Mouse (Mus musculus) embryonic facial prominence, embryonic 14.5 days (tissue): Measurements from ENCODE around the gene Synj2. TPM values are rescaled to one million over a fixed set of nuclear protein-coding genes. Genes with fewer than 3 reads are reported as not detected.

Source experiments
- ATAC-seq: fragments of 200-750 bp; cut with Nextera tagmentation; 2 replicates; pipeline ENCODE4 v1.8.0; 2017; ENCODE audit warnings: low read depth, moderate number of reproducible peaks, moderate TSS enrichment
- DNase-seq: peaks from one replicate; pipeline ENCODE4 v3.0.0-alpha.2; 2015; ENCODE audit warnings: low spot score
- H3K27ac ChIP-seq: fragments of 300-500 bp; sonication (generic); replicated peaks from 2 replicates; pipeline ENCODE4 v1.5.1; 2014; ENCODE audit warnings: low read depth, mild to moderate bottlenecking, low read length, moderate library complexity
- H3K27me3 ChIP-seq: fragments of 300-500 bp; sonication (generic); replicated peaks from 2 replicates; pipeline ENCODE4 v1.6.1; 2014; ENCODE audit warnings: low read length; ENCODE audit not compliant: control insufficient read depth, insufficient read depth
- H3K36me3 ChIP-seq: fragments of 300-500 bp; sonication (generic); 2 replicates; pipeline ENCODE4 v1.6.1; 2014; ENCODE audit warnings: low read length, mixed read lengths; ENCODE audit not compliant: control insufficient read depth, insufficient read depth
- H3K4me1 ChIP-seq: fragments of 300-500 bp; sonication (generic); 2 replicates; pipeline ENCODE4 v1.6.1; 2014; ENCODE audit warnings: antibody characterized with exemption, low read length; ENCODE audit not compliant: control insufficient read depth, insufficient read depth
- H3K4me2 ChIP-seq: fragments of 300-500 bp; sonication (generic); 2 replicates; pipeline ENCODE4 v1.6.1; 2014; ENCODE audit warnings: low read depth, mild to moderate bottlenecking, low read length, moderate library complexity, mixed read lengths
- H3K4me3 ChIP-seq: fragments of 300-500 bp; sonication (generic); 2 replicates; pipeline ENCODE4 v1.5.1; 2014; ENCODE audit warnings: low read depth, mild to moderate bottlenecking, low read length
- H3K9ac ChIP-seq: fragments of 300-500 bp; sonication (generic); 2 replicates; pipeline ENCODE4 v1.6.1; 2014; ENCODE audit warnings: low read depth, mild to moderate bottlenecking, low read length, moderate library complexity, mixed read lengths
- H3K9me3 ChIP-seq: fragments of 300-500 bp; sonication (generic); 2 replicates; pipeline ENCODE4 v1.6.1; 2016; ENCODE audit warnings: low read length; ENCODE audit not compliant: control insufficient read depth
- WGBS: fragments of 180-500 bp; shearing (Covaris S2); extraction: QIAGEN DNeasy Blood & Tissue Kit; methylation state at CpG from one replicate; pipeline ENCODE4 v1.1.7; 2014; 5-methylcytosine and 5-hydroxymethylcytosine counted together
- polyA plus RNA-seq: library from polyadenylated mRNA; unstranded; fragments of >200 nt; fragmentation: Nextera tagmentation; extraction: Ambion mirVana; gene quantifications from 2 replicates; pipeline ENCODE4 v1.2.1, GENCODE M21; 2014

Gene Synj2
- polyA plus RNA-seq, 1 experiment from 2014 or later, result 4.7 TPM

GRCm38 (mm10) chr17:6005246-6005637 lies 64.2 kb downstream of the Synj2 start:
- WGBS, result 19% methylated on average over 6 of the region's 14 CpGs
- no peak overlapping the region for H3K9ac ChIP-seq

GRCm38 (mm10) chr17:6005638-6006471 lies 64.8 kb downstream of the Synj2 start:
- Histone ChIP-seq H3K27ac (peak overlapping the region; percentile 89), H3K4me2 (peak overlapping the region; percentile 38), H3K9me3 (no peaks in the 10 kb centered on the region), H3K4me1 (peaks cover 18% of the 10 kb centered on the region), H3K27me3 (no peaks in the 10 kb centered on the region), H3K36me3 (0 out of 2 replicates have a peak, but pooled peaks cover 3% of the 10 kb centered on the region), H3K9ac (peak overlapping the region; percentile 21), H3K4me3 (no peak overlapping the region)
- 16% methylated on average over 14 of the region's 14 CpGs for WGBS
- peak; percentile 97 for DNase-seq
- ATAC-seq, result peak; percentile 78

More at GRCm38 (mm10) chr17:6005246-6005637, 64.2 kb downstream of the Synj2 start:
- peak overlapping the region; percentile 32 for H3K4me2 ChIP-seq
- DNase-seq, result peak; percentile 36
- H3K9me3 ChIP-seq, result no peaks in the 10 kb centered on the region
- peak overlapping the region; percentile 89 for H3K27ac ChIP-seq
- no peaks in the 10 kb centered on the region for H3K27me3 ChIP-seq
- no peaks in the 10 kb centered on the region for H3K36me3 ChIP-seq
- H3K4me3 ChIP-seq, result no peak overlapping the region
- peak; percentile 84 for ATAC-seq
- H3K4me1 ChIP-seq, result peaks cover 18% of the 10 kb centered on the region

- 86% methylated on average over 5 of the region's 5 CpGs for WGBS
- H3K9me3 ChIP-seq, result no peaks in the 10 kb centered on the region
- H3K4me3 ChIP-seq, result no peak overlapping the region
These were observed 66.2 kb downstream of the Synj2 start for GRCm38 (mm10) chr17:6007101-6007780.

GRCm38 (mm10) chr17:6007902-6008301 lies 66.8 kb downstream of the Synj2 start:
- H3K27ac ChIP-seq, result no peak overlapping the region
- no peak overlapping the region for H3K9ac ChIP-seq
- 0 out of 2 replicates have a peak, but pooled peaks cover 5% of the 10 kb centered on the region for H3K36me3 ChIP-seq
- H3K4me2 ChIP-seq, result no peak overlapping the region
- no peak for ATAC-seq
- H3K4me1 ChIP-seq, result peaks cover 18% of the 10 kb centered on the region
- no peaks in the 10 kb centered on the region for H3K9me3 ChIP-seq
- WGBS, result 79% methylated on average over 9 of the region's 9 CpGs
- H3K27me3 ChIP-seq, result no peaks in the 10 kb centered on the region
- DNase-seq, result no peak
- no peak overlapping the region for H3K4me3 ChIP-seq

More at GRCm38 (mm10) chr17:6007101-6007780, 66.2 kb downstream of the Synj2 start:
- Histone ChIP-seq H3K36me3 (0 out of 2 replicates have a peak, but pooled peaks cover 5% of the 10 kb centered on the region), H3K4me2 (no peak overlapping the region), H3K9ac (no peak overlapping the region), H3K27ac (peak overlapping the region; percentile 28; the same call in 1 of the 2 replicates), H3K27me3 (no peaks in the 10 kb centered on the region), H3K4me1 (peaks cover 18% of the 10 kb centered on the region)
- ATAC-seq (no peak), DNase-seq (no peak)

- Histone ChIP-seq H3K27me3 (no peaks in the 10 kb centered on the region), H3K4me2 (no peak overlapping the region), H3K9me3 (no peaks in the 10 kb centered on the region), H3K4me1 (peaks cover 18% of the 10 kb centered on the region), H3K36me3 (0 out of 2 replicates have a peak, but pooled peaks cover 5% of the 10 kb centered on the region), H3K27ac (no peak overlapping the region), H3K4me3 (no peak overlapping the region), H3K9ac (no peak overlapping the region)
- 80% methylated on average over 11 of the region's 11 CpGs for WGBS
- ATAC-seq, result no peak
- no peak for DNase-seq
These were observed 67.5 kb downstream of the Synj2 start for GRCm38 (mm10) chr17:6008590-6008989.

- Histone ChIP-seq H3K27me3 (no peaks in the 10 kb centered on the region), H3K4me3 (no peak overlapping the region), H3K4me2 (no peak overlapping the region), H3K36me3 (0 out of 2 replicates have a peak, but pooled peaks cover 5% of the 10 kb centered on the region), H3K27ac (no peak overlapping the region), H3K9me3 (no peaks in the 10 kb centered on the region), H3K9ac (no peak overlapping the region), H3K4me1 (peaks cover 18% of the 10 kb centered on the region)
- WGBS, result 89% methylated on average over 4 of the region's 4 CpGs
- ATAC-seq, result no peak
- no peak for DNase-seq
These were observed 68.5 kb downstream of the Synj2 start for GRCm38 (mm10) chr17:6009606-6010005.

GRCm38 (mm10) chr17:6013079-6013478 lies 72.0 kb downstream of the Synj2 start:
- Histone ChIP-seq H3K4me2 (no peak overlapping the region), H3K36me3 (0 out of 2 replicates have a peak, but pooled peaks cover 5% of the 10 kb centered on the region), H3K27ac (no peak overlapping the region), H3K9ac (no peak overlapping the region), H3K9me3 (no peaks in the 10 kb centered on the region), H3K4me1 (no peaks in the 10 kb centered on the region; the same call in 1 of the 2 replicates), H3K27me3 (no peaks in the 10 kb centered on the region), H3K4me3 (no peak overlapping the region)
- DNase-seq, result no peak
- 74% methylated on average over 4 of the region's 4 CpGs for WGBS
- no peak for ATAC-seq

GRCm38 (mm10) chr17:6014985-6015384 lies 73.9 kb downstream of the Synj2 start:
- no peaks in the 10 kb centered on the region for H3K4me1 ChIP-seq
- H3K36me3 ChIP-seq, result 0 out of 2 replicates have a peak, but pooled peaks cover 5% of the 10 kb centered on the region
- no peaks in the 10 kb centered on the region for H3K27me3 ChIP-seq
- no peak for ATAC-seq
- no peak overlapping the region for H3K4me2 ChIP-seq
- no peak overlapping the region for H3K4me3 ChIP-seq
- no peak overlapping the region for H3K27ac ChIP-seq
- no peaks in the 10 kb centered on the region for H3K9me3 ChIP-seq
- no peak for DNase-seq
- WGBS, result 84% methylated on average over 4 of the region's 4 CpGs
- no peak overlapping the region for H3K9ac ChIP-seq
